Mouse (Mus musculus): ENCODE measurements around the gene Gm11027.

Gm11027 gene

DNA sequence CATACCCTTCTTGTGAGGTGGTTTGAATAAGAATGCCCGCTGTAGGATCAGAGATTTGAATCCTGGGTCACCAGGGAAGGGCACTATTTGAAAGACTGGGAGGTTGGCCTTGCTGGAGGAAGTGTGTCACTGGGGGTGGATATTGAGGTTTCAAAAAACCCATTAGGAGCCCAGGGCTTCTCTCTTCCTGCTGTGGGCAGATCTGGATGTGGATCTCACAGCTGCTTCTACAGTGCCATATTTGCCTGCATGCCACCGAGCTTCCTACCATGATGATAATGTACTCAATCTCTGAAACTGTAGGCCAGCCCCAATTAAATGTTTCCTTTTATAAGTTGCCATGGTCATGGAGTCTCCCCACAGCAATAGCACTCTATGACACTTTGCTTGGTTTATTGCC lies 4.0 kb downstream of the Gm11027 start:
- no peak for DNase-seq (ENCODE audit: low read depth, low spot score)

DNA sequence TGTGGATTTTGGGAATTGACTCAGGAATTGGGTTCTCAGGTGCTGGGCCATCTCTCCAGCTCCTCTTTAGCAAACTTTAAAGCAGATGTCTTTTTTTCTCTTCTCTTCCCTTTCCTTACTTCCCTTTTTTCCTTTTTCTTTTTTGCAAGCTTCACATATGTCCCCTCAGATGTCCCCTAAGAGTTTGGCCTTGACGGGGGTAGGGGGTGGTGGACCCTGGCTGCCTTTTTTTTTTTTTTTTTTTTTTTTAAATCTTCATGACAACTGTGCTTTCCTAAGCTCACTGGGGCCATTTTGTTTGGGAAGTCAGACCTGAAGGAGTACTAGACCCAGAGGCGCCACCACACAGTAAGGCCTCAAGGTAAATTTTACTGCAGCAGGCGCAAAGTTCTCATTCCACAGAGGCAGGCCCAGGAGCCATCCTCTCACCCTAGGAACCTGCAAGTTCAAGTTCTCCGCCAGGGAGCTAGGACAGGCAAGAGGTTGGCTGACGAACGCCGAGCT lies 5.0 kb downstream of the Gm11027 start:
- DNase-seq (ENCODE audit: low read depth, low spot score): no peak

DNA sequence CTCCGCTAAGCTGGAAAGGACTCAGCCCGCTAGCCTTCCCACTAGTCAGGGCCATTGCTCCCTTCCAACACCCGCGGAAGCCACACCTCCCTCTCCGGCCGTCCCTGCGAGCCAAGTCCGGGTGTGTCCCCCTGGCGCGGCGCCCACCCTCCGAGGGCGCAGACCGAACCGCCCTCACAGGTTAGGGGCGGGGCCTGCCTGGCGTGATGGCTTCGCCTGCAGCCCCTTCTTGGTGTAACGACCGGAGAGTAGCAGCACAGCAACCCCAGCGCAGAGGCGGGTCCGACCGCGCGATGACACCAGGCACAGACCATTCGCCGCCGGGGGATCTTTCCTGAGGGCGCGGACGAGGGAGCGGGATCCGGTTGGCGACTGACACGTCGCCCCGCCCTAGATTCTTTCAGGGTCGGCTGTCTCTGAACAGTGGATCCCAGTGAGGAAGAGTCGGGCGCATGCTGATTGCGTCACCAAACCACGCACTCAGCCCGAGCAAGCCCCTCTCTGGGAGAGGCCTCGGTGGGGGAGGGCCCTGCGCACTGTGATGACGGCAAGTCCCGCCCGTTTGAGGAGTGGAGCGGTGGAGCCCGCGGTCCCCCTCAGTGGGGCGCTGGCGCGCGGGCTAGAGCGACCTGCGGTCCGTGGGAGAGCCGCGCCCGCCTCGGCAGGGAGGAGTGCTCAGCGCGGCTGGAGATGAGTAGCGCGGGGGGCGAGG lies 5.6 kb downstream of the Gm11027 start, which contains the start of gene Esyt2:
Esyt2 (plus strand) TSS at position 544 of the 712 bp plus-strand sequence.
- peak; percentile 99 for DNase-seq (ENCODE audit: low read depth, low spot score)

DNA sequence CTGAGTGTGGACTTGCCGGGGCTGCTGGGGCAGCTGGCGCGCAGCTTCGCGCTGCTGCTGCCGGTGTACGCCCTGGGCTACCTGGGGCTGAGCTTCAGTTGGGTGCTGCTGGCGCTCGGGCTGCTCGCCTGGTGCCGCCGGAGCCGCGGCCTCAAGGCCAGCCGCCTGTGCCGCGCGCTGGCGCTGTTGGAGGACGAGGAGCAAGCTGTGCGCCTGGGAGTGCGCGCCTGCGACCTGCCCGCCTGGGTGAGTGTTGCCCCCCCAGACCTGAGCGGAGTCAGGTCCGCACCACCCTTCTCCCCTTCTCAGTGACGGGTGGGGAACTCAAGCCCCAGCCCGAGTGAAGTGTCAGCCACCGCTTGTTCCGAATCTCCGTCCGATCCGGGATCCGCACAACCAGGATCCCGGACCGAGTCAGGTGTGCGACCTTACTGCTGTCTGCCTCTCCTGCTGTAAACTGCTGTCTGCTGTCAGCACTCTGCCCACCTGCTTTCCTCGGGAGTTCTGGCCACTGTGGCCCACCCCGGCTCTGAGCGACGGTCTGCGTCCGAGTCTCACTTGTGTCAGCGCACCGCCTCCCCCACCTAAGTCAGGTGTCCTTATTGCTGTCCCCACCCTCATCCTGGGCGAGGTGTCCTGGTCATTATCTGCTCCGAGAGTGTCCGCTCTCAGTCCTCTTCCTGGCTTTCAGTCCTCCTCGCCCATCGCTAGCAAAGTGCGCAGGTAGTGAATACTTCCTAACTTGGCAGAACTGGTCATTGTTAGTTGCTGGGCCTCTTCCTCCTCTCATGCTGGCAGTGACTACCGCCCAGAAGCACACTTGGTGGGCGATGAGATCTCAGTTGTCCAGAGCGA lies 6.5 kb downstream of the Gm11027 start:
- peak; percentile 21 for DNase-seq (ENCODE audit: low read depth, low spot score)

DNA sequence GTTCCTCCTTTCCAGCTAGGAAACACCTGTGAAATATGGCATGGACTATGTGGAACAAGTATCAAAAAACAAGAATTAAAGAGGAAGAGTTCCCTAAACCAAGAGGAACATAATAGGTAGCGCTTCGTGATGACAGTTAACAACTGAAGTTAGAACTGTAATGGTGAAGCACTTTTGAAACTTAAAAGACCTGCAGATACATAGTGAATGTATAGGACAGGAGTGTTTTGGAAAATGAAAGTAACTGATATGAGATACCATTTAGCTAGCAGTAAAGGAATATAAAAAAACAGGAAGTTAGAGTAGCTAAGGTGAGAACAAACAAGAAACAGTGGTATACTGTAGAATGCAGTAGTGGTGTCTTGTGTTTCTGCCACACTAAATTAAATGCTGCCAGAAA lies 7.7 kb downstream of the Gm11027 start:
- no peak for DNase-seq (ENCODE audit: low read depth, low spot score)

DNA sequence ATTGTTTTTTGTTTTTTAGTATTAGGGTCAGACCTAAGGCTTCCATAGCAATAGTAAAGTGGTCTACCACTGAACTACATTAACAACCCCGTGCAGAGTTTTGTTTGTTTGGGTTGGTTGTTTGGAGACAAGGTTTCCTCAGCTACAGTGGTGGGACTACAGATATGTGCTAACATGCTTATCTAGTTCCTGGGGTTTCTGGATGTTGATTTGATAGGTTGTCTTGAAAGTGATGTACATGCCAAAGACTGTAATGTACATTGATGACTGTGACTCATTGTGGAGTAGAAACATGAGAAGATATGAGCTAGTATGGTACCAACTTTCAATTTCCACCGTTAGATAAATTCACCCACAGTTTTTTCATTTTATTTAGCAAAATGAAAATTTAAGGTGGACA lies 8.3 kb downstream of the Gm11027 start:
- DNase-seq (ENCODE audit: low read depth, low spot score): no peak

DNA sequence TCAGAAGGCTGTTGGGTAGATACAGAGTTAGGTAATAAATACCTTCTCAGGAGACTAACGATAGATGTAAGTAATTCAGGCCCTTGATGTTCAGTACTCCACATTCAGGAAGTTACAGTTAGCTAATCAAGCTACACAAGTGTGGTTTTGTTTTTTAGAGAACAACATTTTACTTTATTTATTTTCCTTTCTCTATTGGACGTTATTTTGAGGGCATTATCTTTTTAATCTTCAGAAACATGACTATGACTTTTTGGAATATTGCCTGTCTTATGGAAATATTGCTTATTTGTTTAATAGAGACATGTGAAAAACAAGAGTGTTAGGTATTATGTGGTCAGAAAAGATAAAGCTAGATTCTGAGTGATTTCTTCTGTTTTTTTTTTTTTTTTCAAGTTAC lies 18.0 kb downstream of the Gm11027 start:
- no peak for DNase-seq (ENCODE audit: low read depth, low spot score)

DNA sequence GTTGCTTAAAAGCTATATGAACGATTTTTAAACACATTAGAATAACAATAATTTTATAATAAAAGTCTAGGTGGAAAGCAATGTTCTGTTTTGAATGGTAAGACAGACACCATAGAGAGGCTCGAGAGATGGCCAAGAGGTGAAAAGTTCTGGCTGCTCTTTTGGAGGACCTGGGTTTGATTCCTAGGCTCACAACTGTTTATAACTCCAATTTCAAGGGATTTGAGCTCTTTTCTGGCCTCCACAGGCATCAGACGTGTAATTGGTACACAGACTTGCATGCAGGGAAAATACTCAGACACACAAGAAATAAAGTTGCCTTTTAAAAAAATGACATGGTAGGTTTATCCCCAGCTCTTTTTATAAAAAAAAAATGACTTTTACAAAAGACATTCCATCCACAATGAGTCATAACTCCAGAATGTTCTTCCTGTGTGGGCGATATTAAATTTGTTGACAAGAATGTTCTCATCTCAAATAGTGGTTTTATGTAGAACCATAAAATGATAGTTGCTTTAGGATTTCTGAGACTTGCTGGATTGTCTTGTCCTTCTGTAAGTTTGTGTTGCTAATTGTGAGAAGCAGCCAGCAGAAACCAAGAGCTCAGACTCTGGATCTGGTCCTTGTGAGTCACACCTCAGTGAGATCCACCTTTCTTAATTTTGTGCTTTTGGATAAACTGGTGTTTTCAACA lies 18.6 kb downstream of the Gm11027 start:
- DNase-seq (ENCODE audit: low read depth, low spot score): no peak

DNA sequence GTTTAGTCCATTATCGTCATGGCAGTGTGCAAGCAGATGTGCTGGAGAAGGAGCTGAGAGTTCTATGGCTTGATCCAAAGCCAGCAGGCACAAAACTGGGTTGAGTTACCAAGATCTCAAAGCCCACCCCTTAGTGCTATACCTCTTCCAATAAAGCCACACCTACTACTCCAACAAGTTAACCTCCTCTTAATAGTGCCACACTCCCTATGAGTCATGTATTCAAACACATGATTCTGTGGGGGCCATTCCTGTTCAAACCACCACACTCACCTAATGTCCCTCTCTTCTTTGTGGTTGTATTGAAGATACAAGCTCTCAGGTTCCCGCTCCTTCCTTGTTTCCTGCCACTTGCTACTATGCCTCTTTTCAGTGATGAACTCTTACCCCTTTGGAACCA lies 24.7 kb downstream of the Gm11027 start:
- no peak for DNase-seq (ENCODE audit: low read depth, low spot score)

DNA sequence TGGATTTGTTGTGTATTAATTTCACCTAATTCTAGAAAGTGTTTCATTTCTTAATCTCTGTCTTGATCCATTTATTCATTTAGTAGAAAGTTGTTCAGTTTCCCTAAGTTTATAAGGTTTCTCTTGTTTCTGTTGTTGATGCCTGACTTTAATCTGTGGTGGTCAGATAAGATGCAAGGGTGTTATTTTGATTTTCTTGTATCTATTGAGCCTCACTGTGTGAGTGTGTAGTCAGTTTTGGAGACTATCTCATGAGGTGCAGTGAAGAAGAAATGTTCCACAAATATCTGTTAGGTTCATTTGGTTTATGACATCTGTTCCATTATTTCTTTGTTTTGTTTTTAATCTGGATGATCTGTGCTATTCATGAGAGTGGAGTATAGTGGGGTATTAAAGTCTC lies 27.0 kb downstream of the Gm11027 start:
- no peak for DNase-seq (ENCODE audit: low read depth, low spot score)

DNA sequence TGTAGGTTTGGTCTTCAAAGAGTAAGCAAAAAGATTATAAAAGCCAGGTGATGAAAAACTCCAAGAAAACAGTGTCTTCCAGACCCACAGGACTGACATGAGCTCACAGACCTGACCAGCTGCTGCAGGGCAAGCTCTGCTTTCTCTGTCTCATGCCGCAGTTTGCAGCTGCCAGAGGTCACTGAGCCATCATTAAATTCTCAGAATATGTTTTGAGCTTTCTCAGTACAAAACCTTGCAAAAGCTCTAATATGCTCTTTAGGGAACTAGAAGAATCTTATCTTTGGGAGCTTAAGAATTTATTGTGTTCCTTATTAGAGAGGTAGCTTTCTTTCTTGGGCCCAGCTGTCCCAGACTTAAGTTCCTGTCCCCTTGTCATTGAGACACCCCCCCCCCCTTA lies 30.9 kb downstream of the Gm11027 start:
- DNase-seq (ENCODE audit: low read depth, low spot score): no peak

DNA sequence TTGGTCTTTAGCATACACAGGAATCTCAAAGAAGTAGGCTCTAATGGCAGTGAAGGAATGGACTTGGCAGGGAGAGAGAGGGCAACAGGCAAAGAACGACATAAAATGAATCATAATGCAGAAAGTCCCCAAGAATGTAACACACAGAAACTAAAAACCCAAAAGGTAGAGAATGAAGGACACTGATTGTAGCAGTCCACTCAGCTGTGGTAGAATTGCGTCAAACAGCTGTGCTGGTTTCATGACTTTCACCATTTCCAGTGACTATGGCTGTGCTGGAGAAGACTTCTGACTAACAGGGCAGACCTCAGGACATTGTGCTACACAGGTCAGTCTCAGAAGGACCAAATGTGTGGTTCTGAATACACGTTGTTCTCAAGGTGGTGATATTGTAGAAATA lies 32.7 kb downstream of the Gm11027 start:
- no peak for DNase-seq (ENCODE audit: low read depth, low spot score)

DNA sequence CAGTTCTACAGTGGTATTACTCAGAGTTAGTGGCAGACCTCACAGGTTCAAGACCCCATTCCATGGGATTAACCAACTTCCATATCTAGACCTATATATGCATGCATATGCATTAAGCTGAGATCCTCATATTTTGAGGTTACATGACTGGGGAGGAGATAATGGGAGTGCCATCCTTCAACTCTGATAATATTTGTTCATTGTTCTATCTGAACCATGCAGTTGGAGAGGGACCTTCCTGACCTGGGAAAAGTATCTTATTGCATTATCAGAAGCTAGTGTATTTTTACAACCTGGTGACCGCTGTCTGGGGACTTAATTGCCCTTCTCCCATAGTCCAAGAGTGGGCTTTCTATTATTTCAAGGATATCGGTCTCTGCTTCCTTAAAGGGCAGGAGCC lies 33.4 kb downstream of the Gm11027 start:
- no peak for DNase-seq (ENCODE audit: low read depth, low spot score)

DNA sequence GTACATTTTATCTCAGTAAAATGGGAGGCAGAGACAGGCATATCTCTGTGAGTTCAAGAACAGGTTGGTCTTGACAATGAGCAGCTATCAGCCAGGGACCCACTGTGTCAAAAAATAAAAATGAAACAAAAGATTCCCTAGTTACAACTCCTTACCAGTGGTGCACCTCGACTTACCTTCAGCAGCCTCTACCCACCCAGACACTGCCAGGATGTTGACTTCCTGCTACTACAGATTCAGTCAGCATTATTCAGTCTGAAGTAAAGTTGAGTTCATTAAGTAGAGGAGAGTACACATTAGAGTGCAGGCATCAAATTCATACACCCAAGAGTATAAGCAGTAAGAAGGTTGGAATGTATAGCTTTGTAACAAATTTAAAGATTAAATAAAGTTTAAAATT lies 38.6 kb downstream of the Gm11027 start:
- no peak for DNase-seq (ENCODE audit: low read depth, low spot score)

DNA sequence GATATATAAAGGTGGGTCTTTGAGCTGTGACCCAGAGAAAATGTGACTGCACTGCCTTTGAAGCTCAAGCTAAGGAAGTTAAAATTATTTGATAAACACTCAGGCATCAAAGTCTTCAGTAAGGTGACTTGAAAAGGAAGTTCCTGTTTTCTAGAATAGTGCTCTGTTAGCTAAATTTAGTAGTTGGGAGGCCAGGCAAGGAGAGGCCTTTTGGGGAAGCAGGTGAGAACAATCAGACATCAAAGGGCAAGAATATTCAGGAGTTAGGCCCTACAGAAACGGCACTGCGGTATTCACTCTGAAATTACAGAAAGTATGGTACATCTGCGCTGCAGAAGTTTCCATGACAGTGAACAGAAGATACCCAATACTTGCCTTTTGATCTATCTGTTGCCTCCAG lies 40.3 kb downstream of the Gm11027 start:
- DNase-seq (ENCODE audit: low read depth, low spot score): no peak

DNA sequence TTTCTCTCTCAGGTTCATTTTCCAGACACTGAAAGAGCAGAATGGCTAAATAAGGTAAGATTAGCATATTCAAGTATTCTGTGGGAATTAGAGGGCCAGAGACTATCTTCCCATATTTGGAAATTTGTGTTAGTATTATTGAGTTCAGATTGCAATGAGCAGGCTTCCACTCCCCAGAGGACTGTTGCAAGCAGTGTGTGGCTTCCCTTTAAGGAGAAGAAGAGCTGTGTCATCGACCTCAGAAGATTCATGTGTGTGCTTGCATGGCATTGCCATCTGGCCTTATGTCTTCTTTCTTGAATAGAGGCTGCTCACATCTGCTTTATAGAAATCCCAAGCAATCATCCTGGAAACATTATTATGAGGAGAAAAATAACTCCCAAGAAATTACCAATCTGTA lies 42.6 kb downstream of the Gm11027 start:
- no peak for DNase-seq (ENCODE audit: low read depth, low spot score)
